Mouse (Mus musculus): ENCODE data around the gene Abca6.

Gene Abca6

DNA sequence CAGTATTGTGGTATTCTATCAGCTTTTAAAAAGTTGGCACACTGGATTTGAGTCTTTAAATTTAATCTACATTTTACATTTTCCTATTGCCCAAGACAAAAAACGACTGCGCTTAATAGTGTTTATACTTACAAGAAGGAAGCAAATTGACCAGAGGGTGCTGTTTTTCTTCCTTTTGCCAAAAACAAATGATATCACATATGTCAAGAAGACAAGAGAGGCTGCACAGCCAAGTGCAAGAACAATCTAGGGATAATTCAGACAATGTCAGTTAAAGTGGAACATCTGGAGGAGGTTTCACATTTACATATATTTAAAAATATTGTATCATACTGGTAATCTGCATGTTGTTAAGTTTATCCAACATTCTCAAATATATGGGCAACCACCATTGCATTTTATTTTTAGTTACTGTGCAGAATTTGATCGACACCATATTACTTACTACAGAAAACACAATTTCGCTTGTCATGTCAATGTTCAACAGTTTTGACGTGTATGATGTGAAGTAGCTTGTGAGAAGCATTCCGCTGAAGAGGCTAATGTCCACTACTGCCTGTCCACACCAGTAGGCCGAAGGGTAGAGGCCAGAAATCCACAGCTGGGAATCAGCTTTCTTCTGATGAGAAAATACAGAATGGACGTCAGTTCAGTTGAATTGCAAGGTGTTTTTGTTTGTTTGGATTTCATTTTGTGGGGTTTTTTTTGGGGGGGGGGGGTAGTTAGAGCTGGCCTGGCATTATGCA lies 54.8 kb downstream of the Abca6 start:
- no peak for DNase-seq (ENCODE audit: low spot score in 2 of 2)

DNA sequence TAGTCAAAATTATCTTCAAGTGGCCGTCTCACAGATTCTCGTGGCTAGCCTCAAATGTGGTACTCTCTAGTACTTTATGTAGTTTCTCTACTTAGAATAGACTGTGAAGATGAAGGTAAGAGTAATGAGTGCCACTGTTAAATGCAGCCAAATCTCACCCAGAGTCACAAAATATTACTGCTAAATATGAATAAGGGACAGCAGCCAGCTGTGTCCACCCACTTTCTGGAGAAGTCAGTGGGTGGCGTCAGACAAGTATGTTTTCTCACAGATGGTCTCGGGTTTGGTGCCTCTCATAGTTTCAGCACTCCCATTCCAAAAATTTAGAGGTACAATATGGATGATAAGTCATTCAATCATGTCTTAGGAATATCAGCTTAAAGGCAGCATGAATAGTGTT lies 56.3 kb downstream of the Abca6 start:
- DNase-seq (ENCODE audit: low spot score in 2 of 2): peak; percentile 8 to 38

DNA sequence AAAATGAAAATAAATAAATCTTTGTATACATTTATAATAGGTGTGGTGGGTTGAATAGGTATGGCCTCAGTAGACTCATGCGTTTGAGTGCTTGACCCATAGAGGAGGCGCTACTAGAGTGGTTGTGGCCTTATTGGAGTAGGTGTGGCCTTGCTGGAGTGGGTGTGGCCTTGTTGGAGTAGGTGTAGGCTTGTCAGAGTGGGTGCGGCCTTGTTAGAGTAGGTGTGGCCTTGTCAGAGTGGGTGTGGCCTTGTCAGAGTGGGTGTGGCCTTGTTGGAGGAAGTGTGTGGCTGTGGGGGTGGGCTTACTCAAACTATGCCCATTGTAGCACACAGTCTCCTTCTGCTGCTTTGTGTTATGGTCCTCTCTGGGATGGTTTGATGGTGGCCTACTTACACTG lies 80.4 kb downstream of the Abca6 start:
- DNase-seq (ENCODE audit: low spot score in 2 of 2): no peak

DNA sequence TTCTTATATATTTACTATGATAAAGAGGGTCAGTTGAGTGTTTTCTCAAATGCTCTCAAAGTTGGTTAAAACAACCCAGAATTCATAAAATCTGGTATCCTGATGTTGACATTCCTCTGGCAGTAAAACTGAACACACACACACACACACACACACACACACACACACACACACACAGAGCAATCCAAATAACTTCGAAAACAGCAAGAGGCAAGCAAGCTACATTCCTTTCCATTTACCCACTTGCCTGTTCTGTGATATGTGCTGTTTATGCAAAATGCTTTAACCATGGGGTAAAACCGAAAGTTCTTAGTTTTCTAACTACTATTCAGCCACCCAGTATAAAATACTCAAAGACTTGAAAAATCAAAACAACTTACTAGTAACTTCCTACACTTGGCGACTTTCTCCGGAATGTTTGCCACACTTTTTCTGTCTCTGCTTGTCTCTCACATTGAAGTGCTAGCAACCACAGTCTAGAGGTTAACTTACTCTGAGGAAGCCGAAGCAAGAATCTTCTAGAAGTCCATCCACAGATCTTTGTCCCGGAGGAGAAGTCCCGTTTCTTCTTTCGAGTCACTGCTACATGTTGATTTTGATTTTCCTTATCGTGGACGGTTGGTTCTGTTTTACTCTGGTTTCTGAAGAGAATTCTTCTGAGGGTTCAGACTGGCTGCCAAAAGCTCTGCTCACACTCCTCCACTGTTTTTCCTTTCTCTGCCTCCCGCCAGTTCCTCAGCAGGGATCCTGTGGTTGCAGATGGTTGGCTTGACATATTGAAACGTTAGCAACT lies 83.9 kb downstream of the Abca6 start, which contains the start of gene Abca9:
Gene Abca9, minus strand, starts transcription at position 738 of the 793 bp plus-strand sequence.
- DNase-seq (ENCODE audit: low spot score in 2 of 2): peak; percentile 52 to 53

DNA sequence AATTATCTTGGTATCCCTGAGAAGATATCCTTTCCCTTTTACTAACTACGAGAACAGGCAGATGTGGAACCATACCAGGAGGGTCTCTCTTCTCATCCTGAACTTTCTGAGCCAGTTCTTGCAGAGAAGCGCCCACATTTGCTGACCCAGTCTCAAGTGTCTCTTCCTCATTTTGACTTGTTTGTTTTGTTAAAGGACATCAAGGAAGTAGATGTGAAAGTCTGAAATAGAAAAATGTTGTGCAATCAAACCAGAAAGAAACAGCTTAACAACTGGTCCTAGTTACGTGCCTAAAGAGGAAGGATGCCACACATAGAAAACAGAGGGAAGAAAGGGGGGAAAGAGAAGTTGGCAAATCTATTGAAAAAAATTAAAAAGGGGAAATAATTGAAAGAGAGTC lies 85.8 kb downstream of the Abca6 start:
- DNase-seq (ENCODE audit: low spot score in 2 of 2): no peak

DNA sequence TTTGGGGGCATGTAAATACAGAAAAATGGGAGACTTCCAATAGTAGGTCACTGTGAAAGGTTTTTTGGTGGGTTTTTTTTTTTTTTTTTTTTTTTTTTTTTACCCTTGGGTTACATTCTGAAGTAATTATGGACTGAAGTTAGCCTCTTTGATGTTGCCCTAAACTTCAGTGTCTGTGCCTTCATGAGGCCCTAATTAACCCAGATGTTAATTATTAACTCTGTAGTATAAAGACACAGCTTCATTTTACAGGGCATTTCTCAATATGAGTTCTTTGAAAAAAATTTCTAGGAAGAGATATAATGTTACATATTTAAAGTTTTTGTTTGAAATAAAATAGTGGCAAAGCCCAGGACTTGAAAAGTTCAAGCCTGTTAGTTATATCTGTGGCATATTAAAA lies 86.2 kb downstream of the Abca6 start:
- DNase-seq (ENCODE audit: low spot score in 2 of 2): no peak

DNA sequence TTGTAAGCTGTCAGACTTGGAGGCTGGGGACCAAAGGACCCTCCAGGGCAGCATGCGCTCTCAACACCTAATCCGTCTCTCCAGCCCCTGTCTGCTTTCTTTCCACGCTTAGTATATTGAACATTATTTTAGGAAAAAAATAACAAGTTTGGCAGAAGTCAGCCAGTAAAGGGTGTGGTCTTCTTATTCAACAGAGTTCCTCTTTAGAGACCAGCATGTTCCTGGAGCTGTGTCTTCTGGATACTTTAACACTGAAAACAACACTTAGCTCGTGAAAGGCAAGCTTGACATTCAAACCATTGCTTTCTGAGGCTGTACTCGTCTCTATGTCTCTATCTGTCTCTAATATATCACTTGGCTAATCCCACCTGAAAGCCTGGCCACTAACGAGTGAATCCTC lies 94.5 kb downstream of the Abca6 start:
- no peak for DNase-seq (ENCODE audit: low spot score in 2 of 2)

DNA sequence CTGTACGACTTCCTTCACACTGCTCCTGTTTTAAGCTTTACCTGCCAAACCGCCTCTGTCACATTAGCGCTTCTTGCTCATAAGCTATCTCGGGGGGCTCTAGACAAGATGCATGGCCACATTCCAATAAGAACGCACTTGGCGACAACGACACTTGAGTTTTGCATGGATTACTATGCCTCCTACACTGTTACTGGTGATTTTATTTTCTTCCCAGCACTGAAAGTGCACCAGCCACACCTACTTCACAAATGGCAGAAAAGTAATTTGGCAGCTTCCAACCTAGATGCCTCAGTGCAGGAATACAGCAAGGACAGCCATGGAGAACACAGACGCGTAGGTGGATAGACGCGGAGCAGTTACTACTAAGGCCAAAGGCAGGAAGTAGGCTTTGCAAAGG lies 95.6 kb downstream of the Abca6 start:
- DNase-seq (ENCODE audit: low spot score in 2 of 2): peak in 1 of 2 experiments; percentile 18

DNA sequence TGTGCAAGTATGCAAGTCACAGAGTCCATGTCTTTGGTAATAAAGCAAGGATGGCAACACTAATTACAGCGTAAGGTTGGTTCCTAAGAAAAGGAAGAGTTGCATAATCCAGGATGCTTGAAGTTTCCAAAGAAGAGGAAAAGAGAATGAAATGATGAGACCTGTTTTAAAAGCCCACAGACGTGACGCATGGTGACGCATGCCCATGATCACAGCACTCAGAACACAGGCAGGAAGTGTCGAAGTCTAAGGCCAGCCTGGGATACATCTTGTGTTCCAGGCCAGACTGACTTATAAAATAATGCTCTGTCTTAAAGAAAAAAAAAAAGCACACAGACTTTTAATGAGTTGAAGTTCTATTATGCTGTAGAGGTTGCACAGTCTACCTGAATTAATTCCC lies 103.9 kb downstream of the Abca6 start:
- DNase-seq (ENCODE audit: low spot score in 2 of 2): no peak

DNA sequence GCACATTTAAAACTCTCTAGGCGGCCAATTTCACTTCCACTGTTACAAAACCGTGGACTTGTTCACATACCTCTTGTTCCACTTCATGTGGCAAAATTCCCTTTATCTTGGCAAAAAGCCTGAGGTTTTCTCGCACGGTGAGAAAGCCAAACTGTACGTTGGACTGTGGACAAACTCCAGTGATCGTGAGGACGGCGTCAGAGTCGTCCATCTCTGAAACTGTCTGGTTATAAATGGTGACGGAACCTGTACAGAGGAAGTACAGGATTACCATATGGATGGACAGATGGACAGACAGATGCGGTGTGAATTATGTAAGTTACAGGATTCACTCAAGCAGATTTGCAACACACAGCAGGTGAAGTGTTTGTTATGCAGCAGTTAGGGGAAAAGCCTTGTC lies 106.2 kb downstream of the Abca6 start:
- peak in 1 of 2 experiments; percentile 18 for DNase-seq (ENCODE audit: low spot score in 2 of 2)

DNA sequence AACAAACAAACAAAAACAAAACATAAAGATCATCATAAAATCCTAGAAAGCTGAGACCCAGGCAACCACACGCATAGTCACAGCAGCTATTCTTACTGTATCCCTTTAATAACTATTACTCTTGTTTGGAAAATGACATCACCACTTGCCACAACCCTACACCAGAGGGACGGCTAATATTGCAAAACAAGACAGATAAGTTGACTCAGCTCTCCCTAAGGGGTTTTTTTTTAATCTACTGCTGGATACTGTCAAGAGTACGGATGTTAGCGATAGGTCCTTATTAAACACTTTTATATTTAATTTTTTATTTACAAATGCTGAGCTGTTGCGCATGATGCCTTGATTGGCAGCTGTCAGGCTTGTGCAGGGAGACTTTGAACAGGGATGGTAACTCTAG lies 120.8 kb downstream of the Abca6 start:
- no peak for DNase-seq (ENCODE audit: low spot score in 2 of 2)

All from frontal cortex, postnatal 36 days (tissue).